ENCODE assay signal across 7 mouse cellular contexts in genomic region chr13:37130637-37131036, GRCm38 (mm10).
DNase-seq lines count a peak whose midpoint lies in the region; ATAC-seq and TF ChIP-seq lines count a peak whose summit lies in the region.

No protein-coding gene starts in this region.

- no peak overlapping the region for H3K9ac ChIP-seq in liver, postnatal 0 days (replicated peaks)
- H3K9ac ChIP-seq in stomach, postnatal 0 days (ENCODE audit: low read length): no peak overlapping the region
- no peak overlapping the region for H3K9ac ChIP-seq in midbrain, embryonic 11.5 days (ENCODE audit: low read length)

- 0 out of 2 replicates have a peak, but pooled peaks have one; percentile 22 for TF ChIP-seq EP300 in liver, postnatal 0 days (IDR thresholded peaks at IDR 0.05; ENCODE audit: low read depth)
- TF ChIP-seq EP300 in stomach, postnatal 0 days (optimal IDR thresholded peaks at IDR 0.05): no peak

- H3K4me3 ChIP-seq in liver, postnatal 0 days (ENCODE audit: low read depth, low read length): no peak overlapping the region
- no peak overlapping the region for H3K4me3 ChIP-seq in stomach, postnatal 0 days (ENCODE audit: low read depth, low read length)
- no peak overlapping the region for H3K4me3 ChIP-seq in midbrain, embryonic 11.5 days (ENCODE audit: low read depth, low read length)

- no peaks in the 10 kb centered on the region for H3K27me3 ChIP-seq in liver, postnatal 0 days (ENCODE audit: insufficient read depth, low read length)
- H3K27me3 ChIP-seq in stomach, postnatal 0 days (ENCODE audit: control insufficient read depth, insufficient read depth, low read length): no peaks in the 10 kb centered on the region
- H3K27me3 ChIP-seq in midbrain, embryonic 11.5 days (ENCODE audit: control insufficient read depth, insufficient read depth, low read length): no peaks in the 10 kb centered on the region

- H3K4me1 ChIP-seq in liver, postnatal 0 days (ENCODE audit: insufficient read depth): no peaks in the 10 kb centered on the region
- H3K4me1 ChIP-seq in stomach, postnatal 0 days (replicated peaks; ENCODE audit: control insufficient read depth, insufficient read depth): no peaks in the 10 kb centered on the region
- no peaks in the 10 kb centered on the region for H3K4me1 ChIP-seq in midbrain, embryonic 11.5 days (ENCODE audit: control insufficient read depth, insufficient read depth, low read length)

- 15% methylated on average over 10 of the region's 10 CpGs for WGBS in liver, postnatal 0 days (ENCODE audit: insufficient replicate concordance)
- WGBS in stomach, postnatal 0 days: 50% methylated on average over 10 of the region's 10 CpGs
- WGBS in midbrain, embryonic 11.5 days: 92% methylated on average over 10 of the region's 10 CpGs

- TF ChIP-seq CTCF in liver, postnatal 0 days (IDR thresholded peaks at IDR 0.05; ENCODE audit: low read depth): no peak
- no peak for TF ChIP-seq CTCF in stomach, postnatal 0 days (IDR thresholded peaks at IDR 0.05; ENCODE audit: low read depth)

- H3K9me3 ChIP-seq in liver, postnatal 0 days (ENCODE audit: low read length): no peaks in the 10 kb centered on the region
- no peaks in the 10 kb centered on the region for H3K9me3 ChIP-seq in stomach, postnatal 0 days (ENCODE audit: control insufficient read depth, low read length)
- no peaks in the 10 kb centered on the region for H3K9me3 ChIP-seq in midbrain, embryonic 11.5 days (ENCODE audit: control insufficient read depth, low read length)

- H3K4me2 ChIP-seq in liver, postnatal 0 days (ENCODE audit: low read depth, low read length): peak overlapping the region; percentile 38
- no peak overlapping the region for H3K4me2 ChIP-seq in stomach, postnatal 0 days (replicated peaks; ENCODE audit: low read depth)
- no peak overlapping the region for H3K4me2 ChIP-seq in midbrain, embryonic 11.5 days

- peak overlapping the region; percentile 41 for H3K27ac ChIP-seq in liver, postnatal 0 days (ENCODE audit: low read depth)
- H3K27ac ChIP-seq in stomach, postnatal 0 days (replicated peaks): no peak overlapping the region; the same call in 1 of the 2 replicates
- no peak overlapping the region for H3K27ac ChIP-seq in midbrain, embryonic 11.5 days (ENCODE audit: low read depth, low read length)

- no peaks in the 10 kb centered on the region for H3K36me3 ChIP-seq in liver, postnatal 0 days (replicated peaks; ENCODE audit: insufficient read depth, low read length)
- no peaks in the 10 kb centered on the region for H3K36me3 ChIP-seq in stomach, postnatal 0 days (ENCODE audit: control insufficient read depth, insufficient read depth, low read length)
- H3K36me3 ChIP-seq in midbrain, embryonic 11.5 days (ENCODE audit: control insufficient read depth, insufficient read depth, low read length): no peaks in the 10 kb centered on the region

- no peak for ATAC-seq in liver, postnatal 0 days
- peak; percentile 79; the same call in 1 of the 2 replicates for ATAC-seq in stomach, postnatal 0 days (ENCODE audit: low FRiP score, low TSS enrichment)
- ATAC-seq in midbrain, embryonic 11.5 days (ENCODE audit: low FRiP score): no peak

- peak; percentile 5 for DNase-seq in ovary, postnatal 36 days (ENCODE audit: low spot score)
- DNase-seq in ovary, adult 18-20 months (ENCODE audit: low spot score): no peak
- DNase-seq in gonadal fat pad, adult 2 months (ENCODE audit: low read depth): peak; percentile 78
- peak; percentile 28 for DNase-seq in liver, postnatal 0 days
- DNase-seq in stomach, postnatal 0 days (ENCODE audit: low spot score): peak; percentile 57
- DNase-seq in cerebellum, adult 8-10 months: no peak
- no peak for DNase-seq in midbrain, embryonic 11.5 days (ENCODE audit: low spot score, missing footprints)

Comparison
In these comparisons a context has a peak if more than half of its experiments do, and no peak if none do; other contexts are left out.
1. DNase-seq: peak in ovary, postnatal 36 days (single experiment), gonadal fat pad, adult 2 months (single experiment), liver, postnatal 0 days (single experiment) and stomach, postnatal 0 days (single experiment); none in ovary, adult 18-20 months (single experiment), cerebellum, adult 8-10 months (single experiment) and midbrain, embryonic 11.5 days (single experiment).